Mouse (Mus musculus) kidney, embryonic 16.5 days (tissue): Measurements from ENCODE around the gene 9130023H24Rik. TPM values are rescaled to one million over a fixed set of nuclear protein-coding genes. Genes with fewer than 3 reads are reported as not detected.

ENCODE experiments used
- ATAC-seq: fragments of 200-750 bp; cut with Nextera tagmentation; 2 replicates; pipeline ENCODE4 v1.8.0; 2017; ENCODE audit warnings: moderate TSS enrichment; ENCODE audit not compliant: low FRiP score, low TSS enrichment
- H3K27ac ChIP-seq: fragments of 300-500 bp; sonication (generic); 2 replicates; pipeline ENCODE4 v1.5.1; 2014; ENCODE audit warnings: low read length
- H3K27me3 ChIP-seq: fragments of 300-500 bp; sonication (generic); 2 replicates; pipeline ENCODE4 v1.6.1; 2014; ENCODE audit warnings: low read length, control low read depth, mixed read lengths; ENCODE audit not compliant: insufficient read depth
- H3K36me3 ChIP-seq: fragments of 300-500 bp; sonication (generic); 2 replicates; pipeline ENCODE4 v1.6.1; 2014; ENCODE audit warnings: low read length, control low read depth, mixed read lengths; ENCODE audit not compliant: insufficient read depth
- H3K4me1 ChIP-seq: fragments of 300-500 bp; sonication (generic); 2 replicates; pipeline ENCODE4 v1.6.1; 2014; ENCODE audit warnings: low read length, control low read depth, mixed read lengths; ENCODE audit not compliant: insufficient read depth
- H3K4me2 ChIP-seq: fragments of 300-500 bp; sonication (generic); replicated peaks from 2 replicates; pipeline ENCODE4 v1.6.1; 2014; ENCODE audit warnings: low read depth, low read length
- H3K4me3 ChIP-seq: fragments of 300-500 bp; sonication (generic); 2 replicates; pipeline ENCODE4 v1.5.1; 2014; ENCODE audit warnings: mild to moderate bottlenecking, low read length
- H3K9ac ChIP-seq: fragments of 300-500 bp; sonication (generic); replicated peaks from 2 replicates; pipeline ENCODE4 v1.6.1; 2014; ENCODE audit warnings: low read length
- H3K9me3 ChIP-seq: fragments of 300-500 bp; sonication (generic); 2 replicates; pipeline ENCODE4 v1.6.1; 2016; ENCODE audit warnings: low read length, control low read depth
- WGBS: fragments of 180-500 bp; shearing (Covaris S2); extraction: QIAGEN DNeasy Blood & Tissue Kit; methylation state at CpG from one replicate; pipeline ENCODE4 v1.1.7; 2014; 5-methylcytosine and 5-hydroxymethylcytosine counted together
- polyA plus RNA-seq: library from polyadenylated mRNA; unstranded; fragments of >200 nt; fragmentation: Nextera tagmentation; extraction: Ambion mirVana; gene quantifications from 2 replicates; pipeline ENCODE4 v1.2.1, GENCODE M21; 2015

The 9130023H24Rik gene
- polyA plus RNA-seq, 1 experiment from 2014 or later, result 8.7 TPM

GRCm38 (mm10) chr7:128267813-128268212, 30.0 kb upstream of the 9130023H24Rik start:
- no peaks in the 10 kb centered on the region for H3K9me3 ChIP-seq
- H3K27me3 ChIP-seq, result no peaks in the 10 kb centered on the region
- H3K4me3 ChIP-seq, result no peak overlapping the region
- H3K9ac ChIP-seq, result no peak overlapping the region
- no peak overlapping the region for H3K4me2 ChIP-seq
- no peak for ATAC-seq
- H3K4me1 ChIP-seq, result no peaks in the 10 kb centered on the region
- 34% methylated on average over 7 of the region's 7 CpGs for WGBS
- no peak overlapping the region for H3K27ac ChIP-seq
- H3K36me3 ChIP-seq, result peaks cover 13% of the 10 kb centered on the region

- ATAC-seq, result no peak
- Histone ChIP-seq H3K9me3 (no peaks in the 10 kb centered on the region), H3K4me2 (no peak overlapping the region), H3K4me1 (no peaks in the 10 kb centered on the region), H3K9ac (no peak overlapping the region), H3K27me3 (no peaks in the 10 kb centered on the region), H3K4me3 (no peak overlapping the region), H3K36me3 (peaks cover 12% of the 10 kb centered on the region), H3K27ac (no peak overlapping the region)
- 69% methylated on average over 13 of the region's 13 CpGs for WGBS
Measured at GRCm38 (mm10) chr7:128267391-128267790, 29.6 kb upstream of the 9130023H24Rik start.

DNA sequence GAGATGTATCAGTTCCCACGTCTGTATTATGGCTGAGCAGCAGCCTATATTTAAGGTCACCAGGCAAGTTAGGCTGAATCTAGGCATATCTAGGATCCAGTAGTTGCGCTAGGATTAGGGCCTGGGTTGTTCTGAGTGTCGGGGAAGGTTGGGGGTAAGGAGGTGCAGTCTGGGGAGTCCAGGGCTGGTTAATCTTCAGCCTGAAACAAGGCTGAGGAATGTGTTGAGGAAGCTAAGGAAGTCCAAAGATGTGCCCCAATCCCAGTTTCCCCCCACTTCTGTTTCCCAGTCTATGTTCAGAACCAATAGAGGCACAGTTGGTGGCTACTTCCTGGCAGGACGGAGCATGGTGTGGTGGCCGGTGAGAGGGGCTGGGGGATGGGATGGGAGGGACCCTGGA, 28.2 kb upstream of the 9130023H24Rik start:
- WGBS, result 80% methylated on average over 5 of the region's 5 CpGs
- no peaks in the 10 kb centered on the region for H3K4me1 ChIP-seq
- no peak overlapping the region for H3K4me2 ChIP-seq
- ATAC-seq, result no peak
- H3K4me3 ChIP-seq, result no peak overlapping the region
- no peaks in the 10 kb centered on the region for H3K27me3 ChIP-seq
- H3K27ac ChIP-seq, result no peak overlapping the region
- H3K9ac ChIP-seq, result no peak overlapping the region
- H3K36me3 ChIP-seq, result no peaks in the 10 kb centered on the region
- H3K9me3 ChIP-seq, result no peaks in the 10 kb centered on the region

GRCm38 (mm10) chr7:128265411-128265810, 27.6 kb upstream of the 9130023H24Rik start, which contains the start of gene Slc5a2:
Gene Slc5a2, plus strand, starts transcription at chr7:128265657.
- Histone ChIP-seq H3K36me3 (no peaks in the 10 kb centered on the region), H3K27me3 (no peaks in the 10 kb centered on the region), H3K4me3 (no peak within 1 kb of the TSS), H3K9me3 (no peaks in the 10 kb centered on the region), H3K9ac (0 out of 2 replicates have a peak within 1 kb of the TSS, but pooled peaks have one; percentile 5), H3K4me1 (no peaks in the 10 kb centered on the region), H3K27ac (no peak within 1 kb of the TSS), H3K4me2 (no peak within 1 kb of the TSS)
- ATAC-seq, result no peak
- WGBS, result 70% methylated on average over 6 of the region's 6 CpGs

DNA sequence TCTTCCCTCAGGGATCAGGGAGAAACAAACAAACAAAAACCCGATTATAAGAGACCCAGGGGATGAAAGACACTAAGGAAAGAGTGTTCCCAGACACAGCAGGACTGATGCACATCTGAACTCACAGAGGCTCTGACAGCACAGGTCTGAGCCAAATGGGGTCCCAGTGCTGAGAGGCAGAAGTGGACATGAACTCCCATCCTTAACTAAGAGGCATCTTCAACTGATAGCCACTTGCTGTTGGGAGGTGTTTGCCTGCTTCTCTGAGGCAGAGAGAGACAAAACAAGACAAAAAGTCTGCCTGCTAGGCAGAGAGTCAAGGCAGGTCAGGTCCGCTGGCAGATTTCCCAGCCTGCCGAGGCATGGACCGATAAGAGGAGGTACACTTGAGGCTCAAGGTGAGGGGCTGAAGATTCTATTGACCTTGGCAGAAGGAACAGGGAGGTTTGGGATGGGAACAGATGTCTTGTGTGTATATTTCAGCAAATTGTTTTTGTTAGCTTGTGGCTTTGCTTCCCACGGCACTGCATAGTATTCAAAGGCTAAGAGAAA, 19.0 kb upstream of the 9130023H24Rik start:
- ATAC-seq, result no peak
- H3K27me3 ChIP-seq, result no peaks in the 10 kb centered on the region
- H3K36me3 ChIP-seq, result no peaks in the 10 kb centered on the region; the same call in 1 of the 2 replicates
- H3K9ac ChIP-seq, result no peak overlapping the region
- no peak overlapping the region for H3K4me2 ChIP-seq
- peaks cover 10% of the 10 kb centered on the region for H3K4me1 ChIP-seq
- no peak overlapping the region for H3K4me3 ChIP-seq
- H3K9me3 ChIP-seq, result no peaks in the 10 kb centered on the region
- WGBS, result 43% methylated on average over 5 of the region's 5 CpGs
- H3K27ac ChIP-seq, result no peak overlapping the region

- Histone ChIP-seq H3K27ac (no peak overlapping the region), H3K4me2 (no peak overlapping the region), H3K4me1 (peaks cover 13% of the 10 kb centered on the region), H3K36me3 (no peaks in the 10 kb centered on the region; the same call in 1 of the 2 replicates), H3K9me3 (no peaks in the 10 kb centered on the region), H3K27me3 (no peaks in the 10 kb centered on the region), H3K9ac (no peak overlapping the region), H3K4me3 (no peak overlapping the region)
- no peak for ATAC-seq
- 91% methylated on average over 5 of the region's 5 CpGs for WGBS
Measured at GRCm38 (mm10) chr7:128255757-128256156, 17.9 kb upstream of the 9130023H24Rik start.

GRCm38 (mm10) chr7:128254978-128255377, 17.1 kb upstream of the 9130023H24Rik start:
- Histone ChIP-seq H3K36me3 (no peaks in the 10 kb centered on the region; the same call in none of the 2 replicates), H3K27ac (no peak overlapping the region), H3K27me3 (no peaks in the 10 kb centered on the region), H3K9ac (no peak overlapping the region), H3K4me3 (no peak overlapping the region), H3K4me2 (no peak overlapping the region), H3K9me3 (no peaks in the 10 kb centered on the region), H3K4me1 (peaks cover 13% of the 10 kb centered on the region)
- 49% methylated on average over 2 of the region's 2 CpGs for WGBS
- ATAC-seq, result no peak

DNA sequence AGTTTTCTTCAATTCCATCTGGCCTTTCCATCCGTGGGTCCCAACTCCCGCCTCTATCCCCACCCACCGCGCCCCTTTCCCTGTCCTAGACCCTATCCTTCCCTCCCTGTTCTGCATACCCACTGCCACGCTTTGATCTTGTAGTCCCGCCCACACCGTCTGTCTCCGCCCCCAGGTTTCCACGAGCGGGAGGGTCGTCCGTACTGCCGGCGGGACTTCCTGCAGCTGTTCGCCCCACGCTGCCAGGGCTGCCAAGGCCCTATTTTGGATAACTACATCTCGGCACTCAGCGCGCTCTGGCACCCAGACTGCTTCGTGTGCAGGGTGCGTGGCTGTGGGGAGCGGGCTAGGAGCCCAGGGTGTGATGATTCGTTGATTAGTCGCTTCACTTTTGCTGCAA, 14.8 kb upstream of the 9130023H24Rik start:
- Histone ChIP-seq H3K9ac (peak overlapping the region; percentile 36; the same call in 1 of the 2 replicates), H3K4me2 (peak overlapping the region; percentile 52), H3K27me3 (no peaks in the 10 kb centered on the region), H3K4me3 (peak overlapping the region; percentile 29), H3K9me3 (no peaks in the 10 kb centered on the region), H3K36me3 (peaks cover 4% of the 10 kb centered on the region), H3K27ac (no peak overlapping the region), H3K4me1 (peaks cover 22% of the 10 kb centered on the region)
- no peak for ATAC-seq
- 13% methylated on average over 23 of the region's 24 CpGs for WGBS

DNA sequence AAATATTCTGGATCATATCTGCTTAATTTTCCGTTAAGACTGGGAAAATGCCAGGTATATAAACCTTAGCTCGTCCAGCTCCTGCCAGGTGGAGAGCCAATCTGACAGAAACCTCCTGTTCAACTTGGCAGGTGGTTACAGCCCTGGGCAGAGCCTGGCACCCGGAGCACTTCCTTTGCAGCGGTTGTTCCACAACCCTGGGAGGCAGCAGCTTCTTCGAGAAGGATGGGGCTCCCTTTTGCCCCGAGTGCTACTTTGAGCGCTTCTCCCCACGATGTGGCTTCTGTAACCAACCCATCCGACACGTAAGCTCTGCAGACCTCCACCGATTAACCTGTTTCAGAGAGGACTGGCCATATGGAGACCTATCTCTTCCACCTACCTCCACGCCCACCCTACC, 14.1 kb upstream of the 9130023H24Rik start:
- Histone ChIP-seq H3K4me2 (peak overlapping the region; percentile 52), H3K9me3 (no peaks in the 10 kb centered on the region), H3K4me1 (peaks cover 22% of the 10 kb centered on the region), H3K4me3 (peak overlapping the region; percentile 29), H3K36me3 (peaks cover 4% of the 10 kb centered on the region), H3K27me3 (no peaks in the 10 kb centered on the region), H3K27ac (no peak overlapping the region), H3K9ac (peak overlapping the region; percentile 36; the same call in 1 of the 2 replicates)
- no peak for ATAC-seq
- 41% methylated on average over 12 of the region's 12 CpGs for WGBS

GRCm38 (mm10) chr7:128249998-128250397, 12.2 kb upstream of the 9130023H24Rik start:
- peaks cover 34% of the 10 kb centered on the region for H3K4me1 ChIP-seq
- H3K27ac ChIP-seq, result no peak overlapping the region
- H3K9ac ChIP-seq, result no peak overlapping the region
- no peaks in the 10 kb centered on the region for H3K27me3 ChIP-seq
- no peaks in the 10 kb centered on the region for H3K9me3 ChIP-seq
- 90% methylated on average over 5 of the region's 5 CpGs for WGBS
- no peak overlapping the region for H3K4me3 ChIP-seq
- ATAC-seq, result no peak
- H3K36me3 ChIP-seq, result peaks cover 8% of the 10 kb centered on the region
- no peak overlapping the region for H3K4me2 ChIP-seq
